ENCODE assay signal across 21 mouse cellular contexts in genomic region chr15:98732006-98732531, GRCm38 (mm10). TPM values are rescaled to one million over a fixed set of nuclear protein-coding genes. Genes with fewer than 3 reads are reported as not detected.
"Had no signal": no experiment of that assay in that cellular context is flagged by ENCODE, and none has a peak within 500 bp of the region (broad histone marks: within the 10 kb centered on the region; RNA-seq: fewer than 3 reads in every experiment).

No protein-coding gene starts in this region.

- H3K27me3 ChIP-seq: kidney, embryonic 15.5 days; limb, embryonic 13.5 days; neural tube, embryonic 12.5 days had no signal

- H3K9ac ChIP-seq: kidney, embryonic 15.5 days; limb, embryonic 13.5 days; liver, embryonic 14.5 days; lung, embryonic 14.5 days; midbrain, embryonic 13.5 days; neural tube, embryonic 12.5 days; neural tube, embryonic 15.5 days had no signal

- H3K27ac ChIP-seq: kidney, embryonic 15.5 days; limb, embryonic 10.5 days; limb, embryonic 13.5 days; liver, embryonic 14.5 days; macrophage; midbrain, embryonic 13.5 days; neural tube, embryonic 12.5 days; neural tube, embryonic 15.5 days; stomach, postnatal 0 days had no signal

- H3K4me2 ChIP-seq: kidney, embryonic 15.5 days; limb, embryonic 13.5 days; lung, embryonic 14.5 days; midbrain, embryonic 13.5 days; neural tube, embryonic 12.5 days; neural tube, embryonic 15.5 days had no signal

- ATAC-seq: lung, postnatal 0 days; midbrain, embryonic 13.5 days had no signal

- H3K4me3 ChIP-seq: kidney, embryonic 15.5 days; limb, embryonic 10.5 days; limb, embryonic 13.5 days; midbrain, embryonic 13.5 days; neural tube, embryonic 12.5 days; neural tube, embryonic 15.5 days had no signal

- DNase-seq: kidney, adult 8-10 months; kidney, postnatal 10 days; kidney, postnatal 36 days; lung, embryonic 14.5 days; right cerebral cortex, adult 18-20 months; right cerebral cortex, postnatal 14 days; right cerebral cortex, postnatal 4 days; thymus, postnatal 36 days had no signal

- H3K9me3 ChIP-seq: kidney, embryonic 15.5 days; limb, embryonic 10.5 days; limb, embryonic 13.5 days; midbrain, embryonic 13.5 days; neural tube, embryonic 12.5 days; neural tube, embryonic 15.5 days had no signal

RNA-seq across cellular contexts. Expression of gene Ccdc65, which starts 24.1 kb away (rescaled TPM):
- total RNA-seq: megakaryocyte, adult 5-6 weeks had no signal

RNA-seq across cellular contexts. Expression of gene Wnt10b, which starts 45.9 kb away (rescaled TPM):
- polyA plus RNA-seq: lung, embryonic 14.5 days; macrophage; midbrain, postnatal 0 days; stomach, embryonic 14.5 days had no signal
